Mouse (Mus musculus): Measurements from ENCODE around the gene Ptprm. TPM values are rescaled to one million over a fixed set of nuclear protein-coding genes. Genes with fewer than 3 reads are reported as not detected.

Gene Ptprm
- polyA plus RNA-seq, 1 experiment from 2014 or later = 13.7 TPM

DNA sequence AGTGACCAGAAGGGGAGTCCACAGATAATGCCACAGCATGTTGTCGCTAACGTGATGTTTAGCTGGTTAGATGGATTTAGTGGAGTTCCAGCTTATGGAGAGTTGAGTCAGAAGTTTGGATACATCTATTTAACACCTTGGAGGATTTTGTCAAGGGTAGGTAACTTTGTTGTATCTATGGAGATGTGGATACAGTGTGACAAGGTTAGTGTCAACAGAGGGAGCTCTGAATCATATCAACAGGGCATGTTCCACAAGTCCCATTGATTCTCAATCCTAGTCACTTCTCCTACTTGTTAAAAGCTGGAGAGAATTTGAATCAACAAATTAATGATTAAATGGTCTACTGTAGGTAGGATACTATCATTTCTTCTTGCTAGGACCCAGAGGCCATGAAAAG is 394.4 kb downstream of the Ptprm start:
- no peaks in the 10 kb centered on the region for H3K36me3 ChIP-seq (ENCODE audit: control insufficient read depth, insufficient read depth)
- no peak for ATAC-seq
- no peaks in the 10 kb centered on the region for H3K27me3 ChIP-seq (replicated peaks; ENCODE audit: control insufficient read depth, insufficient read depth, low read length)
- H3K4me3 ChIP-seq (replicated peaks; ENCODE audit: low read length) = no peak overlapping the region
- H3K4me1 ChIP-seq (replicated peaks; ENCODE audit: control insufficient read depth, insufficient read depth, low read length) = no peaks in the 10 kb centered on the region
- H3K27ac ChIP-seq (ENCODE audit: low read length) = no peak overlapping the region
- H3K9ac ChIP-seq (replicated peaks; ENCODE audit: low read depth, low read length) = no peak overlapping the region
- H3K9me3 ChIP-seq (ENCODE audit: control insufficient read depth, low read length) = no peaks in the 10 kb centered on the region
- no peak overlapping the region for H3K4me2 ChIP-seq (ENCODE audit: low read length)
- WGBS = 93% methylated on average over 2 of the region's 2 CpGs

DNA sequence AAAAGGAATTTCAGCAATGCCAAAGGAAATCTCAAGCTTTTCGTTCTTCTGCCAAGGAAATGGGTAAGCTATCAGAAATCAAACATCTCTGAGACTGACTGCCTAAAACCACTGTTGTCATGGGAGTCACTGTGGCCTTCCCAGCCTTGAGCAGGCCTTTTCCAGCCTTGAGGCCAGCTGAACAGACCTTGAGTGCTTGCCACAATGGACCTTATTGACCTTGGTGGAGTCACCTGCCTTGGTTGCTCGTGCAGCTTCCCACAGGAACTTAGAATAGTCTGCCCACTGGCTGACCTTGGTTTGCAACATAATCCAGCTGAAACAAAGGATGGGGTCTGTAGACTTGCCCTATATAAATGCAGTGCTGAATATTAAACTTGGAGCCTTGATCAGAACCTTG is 395.5 kb downstream of the Ptprm start:
- H3K36me3 ChIP-seq (ENCODE audit: control insufficient read depth, insufficient read depth) = no peaks in the 10 kb centered on the region
- no peak overlapping the region for H3K9ac ChIP-seq (replicated peaks; ENCODE audit: low read depth, low read length)
- no peaks in the 10 kb centered on the region for H3K9me3 ChIP-seq (ENCODE audit: control insufficient read depth, low read length)
- H3K27ac ChIP-seq (ENCODE audit: low read length) = no peak overlapping the region
- H3K4me1 ChIP-seq (replicated peaks; ENCODE audit: control insufficient read depth, insufficient read depth, low read length) = no peaks in the 10 kb centered on the region
- WGBS = 78% methylated on average over 2 of the region's 2 CpGs
- no peak for ATAC-seq
- no peaks in the 10 kb centered on the region for H3K27me3 ChIP-seq (replicated peaks; ENCODE audit: control insufficient read depth, insufficient read depth, low read length)
- H3K4me2 ChIP-seq (ENCODE audit: low read length) = no peak overlapping the region
- no peak overlapping the region for H3K4me3 ChIP-seq (replicated peaks; ENCODE audit: low read length)

DNA sequence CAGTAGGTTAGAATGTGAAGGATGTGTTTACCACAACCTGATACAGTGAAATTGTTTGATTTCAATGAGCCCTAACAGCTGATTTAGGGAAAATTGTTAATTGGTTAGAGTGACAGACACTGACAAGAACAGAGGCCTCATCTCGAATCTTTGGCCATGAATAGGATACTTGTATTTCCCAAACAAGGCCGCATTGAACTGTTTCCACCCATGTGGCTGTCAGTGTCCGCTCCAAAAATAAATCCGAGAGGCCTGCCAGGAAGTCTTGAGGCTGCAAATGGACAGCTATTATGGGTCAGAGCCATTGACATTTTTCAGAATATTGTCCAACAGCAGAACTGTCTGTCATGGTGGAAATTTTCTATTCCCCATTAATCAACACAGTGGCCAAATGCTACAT is 409.8 kb downstream of the Ptprm start:
- WGBS = 70% methylated on average over 4 of the region's 4 CpGs
- Histone ChIP-seq H3K4me2 (ENCODE audit: low read length) (no peak overlapping the region), H3K4me3 (replicated peaks; ENCODE audit: low read length) (no peak overlapping the region), H3K9ac (replicated peaks; ENCODE audit: low read depth, low read length) (no peak overlapping the region), H3K4me1 (replicated peaks; ENCODE audit: control insufficient read depth, insufficient read depth, low read length) (no peaks in the 10 kb centered on the region), H3K9me3 (ENCODE audit: control insufficient read depth, low read length) (no peaks in the 10 kb centered on the region), H3K36me3 (ENCODE audit: control insufficient read depth, insufficient read depth) (no peaks in the 10 kb centered on the region), H3K27ac (ENCODE audit: low read length) (no peak overlapping the region), H3K27me3 (replicated peaks; ENCODE audit: control insufficient read depth, insufficient read depth, low read length) (no peaks in the 10 kb centered on the region)
- ATAC-seq = no peak

DNA sequence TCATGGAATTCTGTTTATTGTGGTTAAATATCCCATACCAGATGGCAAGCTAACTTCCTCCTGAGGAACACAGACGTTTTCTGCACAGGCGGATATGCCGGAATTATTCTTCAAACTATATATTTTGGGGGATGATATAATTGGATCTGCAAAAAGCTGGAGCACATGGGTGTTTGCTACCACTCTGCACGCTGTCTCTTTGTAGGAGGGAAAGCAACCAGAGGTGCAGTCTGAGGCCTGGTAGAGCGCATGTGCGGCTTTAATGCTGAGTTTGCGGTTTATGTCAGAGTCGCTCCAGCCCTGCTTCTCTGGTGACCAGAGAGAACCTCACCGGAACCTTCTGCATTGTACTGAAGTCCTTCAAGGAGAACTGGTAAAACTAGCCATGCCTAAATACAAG is 410.7 kb downstream of the Ptprm start:
- H3K27me3 ChIP-seq (replicated peaks; ENCODE audit: control insufficient read depth, insufficient read depth, low read length) = no peaks in the 10 kb centered on the region
- H3K9me3 ChIP-seq (ENCODE audit: control insufficient read depth, low read length) = no peaks in the 10 kb centered on the region
- no peak for ATAC-seq
- H3K4me3 ChIP-seq (replicated peaks; ENCODE audit: low read length) = no peak overlapping the region
- H3K4me2 ChIP-seq (ENCODE audit: low read length) = no peak overlapping the region
- no peaks in the 10 kb centered on the region for H3K36me3 ChIP-seq (ENCODE audit: control insufficient read depth, insufficient read depth)
- no peak overlapping the region for H3K27ac ChIP-seq (ENCODE audit: low read length)
- no peak overlapping the region for H3K9ac ChIP-seq (replicated peaks; ENCODE audit: low read depth, low read length)
- 87% methylated on average over 9 of the region's 9 CpGs for WGBS
- H3K4me1 ChIP-seq (replicated peaks; ENCODE audit: control insufficient read depth, insufficient read depth, low read length) = no peaks in the 10 kb centered on the region

DNA sequence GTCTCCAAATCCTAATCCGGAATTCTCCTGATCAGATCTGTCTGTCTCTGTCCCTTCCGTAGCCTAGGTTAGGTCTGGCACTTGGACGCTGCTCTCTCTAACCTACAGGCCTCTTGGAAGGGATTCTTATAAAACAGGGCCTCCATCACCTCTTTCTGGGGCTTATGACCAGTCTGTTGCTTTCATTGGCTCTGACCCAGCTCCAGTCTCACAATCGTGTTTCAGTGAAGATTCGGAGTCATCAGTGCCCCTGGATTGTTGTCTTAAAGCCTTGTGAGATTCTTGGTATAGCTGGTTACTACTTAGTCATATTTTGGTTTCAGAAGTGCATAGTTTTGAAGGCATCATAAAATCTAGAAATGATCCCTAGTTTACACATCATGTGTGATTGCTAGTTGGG is 428.6 kb downstream of the Ptprm start:
- ATAC-seq = no peak
- WGBS = 87% methylated on average over 5 of the region's 5 CpGs
- Histone ChIP-seq H3K27me3 (replicated peaks; ENCODE audit: control insufficient read depth, insufficient read depth, low read length) (no peaks in the 10 kb centered on the region), H3K9ac (replicated peaks; ENCODE audit: low read depth, low read length) (no peak overlapping the region), H3K4me3 (replicated peaks; ENCODE audit: low read length) (no peak overlapping the region), H3K9me3 (ENCODE audit: control insufficient read depth, low read length) (no peaks in the 10 kb centered on the region; the same call in 1 of the 2 replicates), H3K27ac (ENCODE audit: low read length) (no peak overlapping the region), H3K36me3 (ENCODE audit: control insufficient read depth, insufficient read depth) (no peaks in the 10 kb centered on the region), H3K4me2 (ENCODE audit: low read length) (no peak overlapping the region), H3K4me1 (replicated peaks; ENCODE audit: control insufficient read depth, insufficient read depth, low read length) (no peaks in the 10 kb centered on the region)

DNA sequence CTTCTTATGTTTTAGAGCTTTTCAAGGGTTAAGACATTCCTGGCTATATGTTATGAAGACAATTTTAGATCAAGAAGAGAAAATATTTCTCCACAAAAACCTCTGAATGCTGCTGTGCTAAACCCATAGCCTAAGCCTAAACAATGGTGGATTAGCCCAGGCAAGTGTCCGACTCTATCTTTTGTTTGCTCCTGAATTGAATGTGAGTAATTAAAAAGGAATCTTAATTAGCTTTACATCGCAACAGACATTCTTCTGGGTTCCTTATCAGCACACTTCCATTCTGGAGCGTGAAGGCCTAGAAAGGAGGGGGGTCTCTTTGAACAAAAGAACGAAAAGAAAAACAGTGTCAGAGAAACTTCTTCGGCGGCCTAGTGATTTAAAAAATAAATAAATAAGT is 439.6 kb downstream of the Ptprm start:
- H3K4me2 ChIP-seq (ENCODE audit: low read length) = no peak overlapping the region
- no peak for ATAC-seq
- no peak overlapping the region for H3K27ac ChIP-seq (ENCODE audit: low read length)
- no peaks in the 10 kb centered on the region for H3K4me1 ChIP-seq (replicated peaks; ENCODE audit: control insufficient read depth, insufficient read depth, low read length)
- no peaks in the 10 kb centered on the region for H3K36me3 ChIP-seq (ENCODE audit: control insufficient read depth, insufficient read depth)
- 5% methylated on average over 6 of the region's 6 CpGs for WGBS
- no peaks in the 10 kb centered on the region for H3K27me3 ChIP-seq (replicated peaks; ENCODE audit: control insufficient read depth, insufficient read depth, low read length)
- H3K4me3 ChIP-seq (replicated peaks; ENCODE audit: low read length) = no peak overlapping the region
- H3K9ac ChIP-seq (replicated peaks; ENCODE audit: low read depth, low read length) = no peak overlapping the region
- no peaks in the 10 kb centered on the region for H3K9me3 ChIP-seq (ENCODE audit: control insufficient read depth, low read length)

DNA sequence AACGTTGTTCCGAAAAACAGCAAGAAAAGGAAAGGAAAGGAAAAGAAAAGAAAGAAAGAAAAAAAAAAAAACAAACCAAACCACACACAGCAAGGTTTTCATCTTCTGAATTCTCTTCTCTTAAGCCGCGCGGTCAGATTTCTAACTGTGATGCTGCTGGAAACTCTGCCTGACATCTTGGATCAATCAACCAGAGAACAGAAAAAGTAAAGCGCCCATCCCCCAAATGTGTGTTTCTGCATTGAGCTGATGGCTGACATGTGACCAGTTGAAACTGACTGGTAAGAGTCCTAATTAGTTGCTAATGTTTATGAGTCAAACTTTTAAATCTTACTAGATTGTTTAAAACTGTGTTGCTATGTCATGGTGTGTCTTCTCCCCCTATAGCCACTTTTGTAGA is 441.7 kb downstream of the Ptprm start:
- no peaks in the 10 kb centered on the region for H3K4me1 ChIP-seq (replicated peaks; ENCODE audit: control insufficient read depth, insufficient read depth, low read length)
- 87% methylated on average over 6 of the region's 6 CpGs for WGBS
- H3K27me3 ChIP-seq (replicated peaks; ENCODE audit: control insufficient read depth, insufficient read depth, low read length) = no peaks in the 10 kb centered on the region
- no peak overlapping the region for H3K4me3 ChIP-seq (replicated peaks; ENCODE audit: low read length)
- no peak overlapping the region for H3K9ac ChIP-seq (replicated peaks; ENCODE audit: low read depth, low read length)
- no peak for ATAC-seq
- H3K4me2 ChIP-seq (ENCODE audit: low read length) = no peak overlapping the region
- no peak overlapping the region for H3K27ac ChIP-seq (ENCODE audit: low read length)
- H3K36me3 ChIP-seq (ENCODE audit: control insufficient read depth, insufficient read depth) = no peaks in the 10 kb centered on the region
- H3K9me3 ChIP-seq (ENCODE audit: control insufficient read depth, low read length) = no peaks in the 10 kb centered on the region

DNA sequence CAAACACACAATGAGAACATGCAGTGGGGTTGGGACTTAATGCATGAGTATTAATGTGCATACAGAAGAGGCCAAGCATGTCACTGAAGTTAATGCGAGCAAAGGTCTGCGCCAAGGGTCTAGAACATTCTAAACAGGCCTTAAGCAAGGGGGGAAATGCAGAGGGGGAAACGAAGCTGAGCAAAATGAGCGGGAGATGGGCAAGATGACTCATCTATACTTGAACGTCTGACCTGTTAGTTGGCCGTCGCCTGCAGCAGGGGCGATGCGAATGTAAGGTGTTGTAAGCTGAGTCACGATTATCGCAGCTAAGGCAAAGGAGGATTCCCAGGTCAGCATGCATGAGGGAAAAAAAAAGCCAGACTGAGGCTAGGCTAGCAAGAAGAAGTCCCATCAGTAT is 442.1 kb downstream of the Ptprm start:
- Histone ChIP-seq H3K27me3 (replicated peaks; ENCODE audit: control insufficient read depth, insufficient read depth, low read length) (no peaks in the 10 kb centered on the region), H3K9me3 (ENCODE audit: control insufficient read depth, low read length) (no peaks in the 10 kb centered on the region), H3K9ac (replicated peaks; ENCODE audit: low read depth, low read length) (no peak overlapping the region), H3K4me1 (replicated peaks; ENCODE audit: control insufficient read depth, insufficient read depth, low read length) (no peaks in the 10 kb centered on the region), H3K4me2 (ENCODE audit: low read length) (no peak overlapping the region), H3K4me3 (replicated peaks; ENCODE audit: low read length) (no peak overlapping the region), H3K36me3 (ENCODE audit: control insufficient read depth, insufficient read depth) (no peaks in the 10 kb centered on the region), H3K27ac (ENCODE audit: low read length) (no peak overlapping the region)
- no peak for ATAC-seq
- WGBS = 89% methylated on average over 11 of the region's 11 CpGs

DNA sequence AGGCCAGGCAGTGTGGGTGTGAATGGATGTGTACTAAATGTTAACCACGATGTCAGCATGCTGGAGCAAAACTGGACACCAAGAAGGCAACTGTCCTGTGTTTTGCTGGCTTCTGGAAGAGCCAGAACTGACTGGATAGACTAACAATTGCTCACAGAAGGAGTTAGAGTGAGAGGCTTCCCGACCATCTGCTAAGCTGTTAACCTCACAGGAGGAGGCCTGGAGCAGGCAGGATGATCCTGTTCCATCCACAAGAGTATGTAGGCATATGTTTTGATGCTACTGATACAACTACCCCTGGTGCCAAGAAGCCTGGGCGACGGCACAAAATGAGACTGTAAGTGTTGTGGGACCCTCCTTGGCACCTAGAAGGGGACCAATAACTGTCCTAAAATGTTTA is 444.4 kb downstream of the Ptprm start:
- no peaks in the 10 kb centered on the region for H3K36me3 ChIP-seq (ENCODE audit: control insufficient read depth, insufficient read depth)
- H3K4me1 ChIP-seq (replicated peaks; ENCODE audit: control insufficient read depth, insufficient read depth, low read length) = no peaks in the 10 kb centered on the region
- ATAC-seq = no peak
- no peak overlapping the region for H3K4me3 ChIP-seq (replicated peaks; ENCODE audit: low read length)
- no peak overlapping the region for H3K4me2 ChIP-seq (ENCODE audit: low read length)
- H3K27ac ChIP-seq (ENCODE audit: low read length) = no peak overlapping the region
- H3K27me3 ChIP-seq (replicated peaks; ENCODE audit: control insufficient read depth, insufficient read depth, low read length) = no peaks in the 10 kb centered on the region
- WGBS = 57% methylated on average over 4 of the region's 4 CpGs
- H3K9ac ChIP-seq (replicated peaks; ENCODE audit: low read depth, low read length) = no peak overlapping the region
- no peaks in the 10 kb centered on the region for H3K9me3 ChIP-seq (ENCODE audit: control insufficient read depth, low read length)

DNA sequence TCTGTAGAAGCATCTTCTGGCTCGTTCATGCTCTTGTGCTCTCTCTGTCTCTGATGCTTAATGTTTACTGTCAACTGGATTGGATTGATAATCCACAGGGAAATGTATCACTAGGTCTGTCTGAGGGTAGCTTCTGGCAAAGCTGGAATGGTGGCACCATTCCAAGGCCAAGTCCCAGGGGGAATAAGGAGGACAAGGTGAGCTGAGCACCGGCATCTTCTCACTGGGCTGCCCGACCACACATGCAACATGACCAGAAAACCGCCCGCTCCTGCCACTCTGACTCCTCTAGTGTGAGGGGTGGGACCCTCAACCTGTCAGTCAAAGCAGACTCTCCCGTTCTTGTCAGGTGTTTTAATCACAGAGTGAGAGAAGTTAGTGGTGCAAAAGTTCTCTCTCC is 445.3 kb downstream of the Ptprm start:
- Histone ChIP-seq H3K36me3 (ENCODE audit: control insufficient read depth, insufficient read depth) (no peaks in the 10 kb centered on the region), H3K4me3 (replicated peaks; ENCODE audit: low read length) (no peak overlapping the region), H3K9ac (replicated peaks; ENCODE audit: low read depth, low read length) (no peak overlapping the region), H3K4me2 (ENCODE audit: low read length) (no peak overlapping the region), H3K4me1 (replicated peaks; ENCODE audit: control insufficient read depth, insufficient read depth, low read length) (no peaks in the 10 kb centered on the region), H3K27ac (ENCODE audit: low read length) (no peak overlapping the region), H3K27me3 (replicated peaks; ENCODE audit: control insufficient read depth, insufficient read depth, low read length) (no peaks in the 10 kb centered on the region), H3K9me3 (ENCODE audit: control insufficient read depth, low read length) (no peaks in the 10 kb centered on the region)
- no peak for ATAC-seq
- 93% methylated on average over 6 of the region's 6 CpGs for WGBS
